In genomic region chr9:96979417-96980030, GRCm38 (mm10) we compare ENCODE assay signal across 11 mouse cellular contexts. TPM values are rescaled to one million over a fixed set of nuclear protein-coding genes. Genes with fewer than 3 reads are reported as not detected.
A peak's percentile ranks its signal among the peaks of the same experiment; 100 is the strongest.
DNase-seq lines count a peak whose midpoint lies in the region; ATAC-seq and TF ChIP-seq lines count a peak whose summit lies in the region.
"Had no signal": no experiment of that assay in that cellular context is flagged by ENCODE, and none has a peak within 500 bp of the region (broad histone marks: within the 10 kb centered on the region; RNA-seq: fewer than 3 reads in every experiment).

No protein-coding gene starts in this region.

- no peaks in the 10 kb centered on the region for H3K36me3 ChIP-seq in midbrain, embryonic 11.5 days (ENCODE audit: control insufficient read depth, insufficient read depth, low read length)
- no peaks in the 10 kb centered on the region for H3K36me3 ChIP-seq in midbrain, embryonic 16.5 days (ENCODE audit: control insufficient read depth, insufficient read depth, low read length)
- H3K36me3 ChIP-seq in hindbrain, postnatal 0 days (ENCODE audit: insufficient read depth, low read length): no peaks in the 10 kb centered on the region
- H3K36me3 ChIP-seq in limb, embryonic 11.5 days (ENCODE audit: control insufficient read depth, insufficient read depth, low read length): no peaks in the 10 kb centered on the region
- H3K36me3 ChIP-seq: G1E had no signal

- H3K27ac ChIP-seq in midbrain, embryonic 11.5 days (ENCODE audit: low read depth, low read length): peak overlapping the region; percentile 94
- H3K27ac ChIP-seq in midbrain, embryonic 16.5 days (ENCODE audit: low read length): no peak overlapping the region
- peak overlapping the region; percentile 34; the same call in 1 of the 2 replicates for H3K27ac ChIP-seq in hindbrain, postnatal 0 days
- H3K27ac ChIP-seq in limb, embryonic 11.5 days (replicated peaks; ENCODE audit: low read depth, low read length): peak overlapping the region; percentile 65; the same call in 1 of the 2 replicates

- peak; percentile 90 for DNase-seq in midbrain, embryonic 11.5 days (ENCODE audit: low spot score, missing footprints)
- DNase-seq in hindbrain, postnatal 0 days (ENCODE audit: low spot score): no peak
- DNase-seq in limb, embryonic 11.5 days (ENCODE audit: low spot score): no peak
- peak; percentile 51 for DNase-seq in yolk sac, embryonic 10.5 days (ENCODE audit: low spot score)
- DNase-seq in adrenal gland, postnatal 14 days: no peak
- DNase-seq: adrenal gland, postnatal 25 days; cerebellum, adult 9-11 months; liver had no signal

- H3K27me3 ChIP-seq in midbrain, embryonic 11.5 days (ENCODE audit: control insufficient read depth, insufficient read depth, low read length): no peaks in the 10 kb centered on the region
- H3K27me3 ChIP-seq in midbrain, embryonic 16.5 days (ENCODE audit: control insufficient read depth, insufficient read depth, low read depth, low read length): no peaks in the 10 kb centered on the region
- H3K27me3 ChIP-seq in hindbrain, postnatal 0 days (ENCODE audit: insufficient read depth, low read length): no peaks in the 10 kb centered on the region
- H3K27me3 ChIP-seq in limb, embryonic 11.5 days (ENCODE audit: control insufficient read depth, insufficient read depth, low read length): no peaks in the 10 kb centered on the region

- TF ChIP-seq CTCF in hindbrain, postnatal 0 days (IDR thresholded peaks at IDR 0.05; ENCODE audit: low read depth): no peak

- no peak overlapping the region for H3K4me3 ChIP-seq in midbrain, embryonic 11.5 days (ENCODE audit: low read depth, low read length)
- no peak overlapping the region for H3K4me3 ChIP-seq in midbrain, embryonic 16.5 days (ENCODE audit: low read depth, low read length)
- H3K4me3 ChIP-seq in hindbrain, postnatal 0 days (ENCODE audit: low read length): no peak overlapping the region
- H3K4me3 ChIP-seq in limb, embryonic 11.5 days (ENCODE audit: low read depth, low read length): no peak overlapping the region

- no peaks in the 10 kb centered on the region for H3K9me3 ChIP-seq in midbrain, embryonic 11.5 days (ENCODE audit: control insufficient read depth, low read length)
- H3K9me3 ChIP-seq in midbrain, embryonic 16.5 days (replicated peaks; ENCODE audit: control insufficient read depth, low read length, poor library complexity, severe bottlenecking): no peaks in the 10 kb centered on the region
- no peaks in the 10 kb centered on the region for H3K9me3 ChIP-seq in hindbrain, postnatal 0 days (ENCODE audit: low read length)
- H3K9me3 ChIP-seq in limb, embryonic 11.5 days (ENCODE audit: control insufficient read depth, low read length): no peaks in the 10 kb centered on the region
- H3K9me3 ChIP-seq: G1E had no signal

- H3K4me2 ChIP-seq in midbrain, embryonic 11.5 days: peak overlapping the region; percentile 30; the same call in 1 of the 2 replicates
- no peak overlapping the region for H3K4me2 ChIP-seq in midbrain, embryonic 16.5 days (ENCODE audit: low read length)
- H3K4me2 ChIP-seq in hindbrain, postnatal 0 days (ENCODE audit: low read depth, low read length): no peak overlapping the region
- no peak overlapping the region for H3K4me2 ChIP-seq in limb, embryonic 11.5 days (ENCODE audit: low read depth, severe bottlenecking)

- peak overlapping the region; percentile 58 for H3K9ac ChIP-seq in midbrain, embryonic 11.5 days (ENCODE audit: low read length)
- H3K9ac ChIP-seq in midbrain, embryonic 16.5 days (ENCODE audit: low read depth, low read length): no peak overlapping the region
- no peak overlapping the region for H3K9ac ChIP-seq in hindbrain, postnatal 0 days (replicated peaks; ENCODE audit: low read length)
- no peak overlapping the region for H3K9ac ChIP-seq in limb, embryonic 11.5 days (ENCODE audit: low read length)

- 12% methylated on average over 13 of the region's 13 CpGs for whole genome bisulfite sequencing in midbrain, embryonic 11.5 days
- WGBS in midbrain, embryonic 16.5 days: 12% methylated on average over 13 of the region's 13 CpGs
- WGBS in hindbrain, postnatal 0 days: 18% methylated on average over 13 of the region's 13 CpGs
- WGBS in limb, embryonic 11.5 days: 27% methylated on average over 13 of the region's 13 CpGs

- peaks cover 74% of the 10 kb centered on the region for H3K4me1 ChIP-seq in midbrain, embryonic 11.5 days (ENCODE audit: control insufficient read depth, insufficient read depth, low read length)
- peaks cover 32% of the 10 kb centered on the region for H3K4me1 ChIP-seq in midbrain, embryonic 16.5 days (ENCODE audit: control insufficient read depth, insufficient read depth, low read length)
- peaks cover 40% of the 10 kb centered on the region for H3K4me1 ChIP-seq in hindbrain, postnatal 0 days (ENCODE audit: insufficient read depth, low read length)
- peaks cover 58% of the 10 kb centered on the region for H3K4me1 ChIP-seq in limb, embryonic 11.5 days (ENCODE audit: control insufficient read depth, insufficient read depth, low read length)

- 0 out of 2 replicates have a peak, but pooled peaks have one; percentile 12 for ATAC-seq in midbrain, embryonic 11.5 days (ENCODE audit: low FRiP score)
- ATAC-seq in midbrain, embryonic 16.5 days: no peak
- ATAC-seq in hindbrain, postnatal 0 days: no peak
- no peak for ATAC-seq in limb, embryonic 11.5 days (ENCODE audit: insufficient number of reproducible peaks, low FRiP score, low TSS enrichment, low read depth)
- no peak for ATAC-seq in CD4-positive, CD25-positive, alpha-beta regulatory T cell, adult 4 months

RNA-seq across cellular contexts. Expression of gene Spsb4, which starts 39.1 kb away (rescaled TPM):
- polyA plus RNA-seq in midbrain, embryonic 11.5 days (2014; fragmentation: Nextera tagmentation; extraction: Ambion mirVana): 107 and 115 TPM in 2 replicates
- polyA plus RNA-seq in midbrain, embryonic 16.5 days (2015; fragmentation: Nextera tagmentation; extraction: Ambion mirVana): 23.5 and 28.3 TPM in 2 replicates
- 67.1 and 82.8 TPM in 2 replicates for total RNA-seq in hindbrain, postnatal 0 days (2014; rRNA removed)
- 36.2 and 37.2 TPM in 2 replicates for polyA plus RNA-seq in hindbrain, postnatal 0 days (2015; fragmentation: Nextera tagmentation; extraction: Ambion mirVana)
- 44.5 and 45.8 TPM in 2 replicates for polyA plus RNA-seq in limb, embryonic 11.5 days (2014; fragmentation: Nextera tagmentation; extraction: Ambion mirVana)
- 1.5 and 1.7 TPM in 2 replicates for total RNA-seq in adrenal gland, postnatal 14 days (2021)
- not detected for polyA plus RNA-seq in CD4-positive, CD25-positive, alpha-beta regulatory T cell, adult 4 months (2017; shearing (Covaris generic))
- total RNA-seq: G1E had no signal
- polyA plus RNA-seq: G1E had no signal

Comparison
In these comparisons a context has a peak if more than half of its experiments do, and no peak if none do; other contexts are left out.
1. DNase-seq: peak in midbrain, embryonic 11.5 days (single experiment) and yolk sac, embryonic 10.5 days (single experiment); none in hindbrain, postnatal 0 days (single experiment), limb, embryonic 11.5 days (single experiment) and adrenal gland, postnatal 14 days (single experiment).
2. RNA of gene Spsb4, which starts 39.1 kb away (polyA plus RNA-seq): 107 to 115 TPM in midbrain, embryonic 11.5 days, 44.5 to 45.8 TPM in limb, embryonic 11.5 days, 36.2 to 37.2 TPM in hindbrain, postnatal 0 days and 23.5 to 28.3 TPM in midbrain, embryonic 16.5 days; not detected in CD4-positive, CD25-positive, alpha-beta regulatory T cell, adult 4 months; every median in the first group is over 10 times any median in the second.